In the genomic region with DNA sequence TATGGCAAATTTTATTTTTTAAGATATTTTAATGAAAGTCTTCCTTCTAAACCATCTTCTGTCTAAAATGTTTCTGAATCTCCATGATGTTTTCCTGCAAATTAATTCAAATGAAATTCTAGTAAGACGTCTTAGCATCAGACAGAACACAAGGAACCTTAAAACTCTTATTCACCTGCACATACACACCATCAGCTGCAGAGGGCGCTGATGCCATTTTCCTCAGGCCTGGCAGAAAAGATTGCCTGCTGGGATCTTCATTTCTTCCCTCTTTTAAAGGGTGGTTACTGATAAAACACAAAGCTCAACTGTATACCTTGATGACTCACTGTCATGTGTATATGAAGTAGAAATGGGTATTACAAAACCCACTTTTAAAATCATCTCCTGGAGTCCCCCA, we compare ENCODE assay signal across 9 mouse cellular contexts. TPM values are rescaled to one million over a fixed set of nuclear protein-coding genes. Genes with fewer than 3 reads are reported as not detected.
DNase-seq lines count a peak whose midpoint lies in the region; ATAC-seq lines count a peak whose summit lies in the region.
"Had no signal": no experiment of that assay in that cellular context is flagged by ENCODE, and none has a peak within 500 bp of the region (broad histone marks: within the 10 kb centered on the region; RNA-seq: fewer than 3 reads in every experiment).

No protein-coding gene starts in this region.

- no peak overlapping the region for H3K4me2 ChIP-seq in hindbrain, embryonic 14.5 days (replicated peaks)
- H3K4me2 ChIP-seq in hindbrain, embryonic 13.5 days = no peak overlapping the region
- H3K4me2 ChIP-seq: limb, embryonic 13.5 days had no signal

- no peaks in the 10 kb centered on the region for H3K9me3 ChIP-seq in hindbrain, embryonic 14.5 days (ENCODE audit: control insufficient read depth, low read length)
- no peaks in the 10 kb centered on the region for H3K9me3 ChIP-seq in hindbrain, embryonic 13.5 days
- H3K9me3 ChIP-seq: limb, embryonic 13.5 days had no signal

- peak; percentile 65 for DNase-seq in hindbrain, embryonic 14.5 days (ENCODE audit: low spot score)
- DNase-seq in thymus, postnatal 4 days = peak; percentile 24
- no peak for DNase-seq in thymus, postnatal 10 days (ENCODE audit: low spot score in 2 of 2)
- DNase-seq in embryo, embryonic 10.5 days (ENCODE audit: low spot score) = peak; percentile 77
- DNase-seq in lung, postnatal 10 days = peak; percentile 42
- DNase-seq in urinary bladder, postnatal 14 days (ENCODE audit: low spot score) = no peak

- 8% methylated on average over 2 of the region's 2 CpGs for WGBS in hindbrain, embryonic 14.5 days
- 7% methylated on average over 2 of the region's 2 CpGs for WGBS in hindbrain, embryonic 13.5 days

- H3K27me3 ChIP-seq in hindbrain, embryonic 14.5 days (ENCODE audit: control insufficient read depth, insufficient read depth, low read length) = peaks cover 37% of the 10 kb centered on the region
- peaks cover 48% of the 10 kb centered on the region for H3K27me3 ChIP-seq in hindbrain, embryonic 13.5 days

- peaks cover 8% of the 10 kb centered on the region; the same call in 1 of the 2 replicates for H3K4me1 ChIP-seq in hindbrain, embryonic 14.5 days (replicated peaks; ENCODE audit: control insufficient read depth, insufficient read depth, low read length)
- H3K4me1 ChIP-seq in hindbrain, embryonic 13.5 days (replicated peaks) = peaks cover 7% of the 10 kb centered on the region

- H3K27ac ChIP-seq in hindbrain, embryonic 14.5 days = no peak overlapping the region
- no peak overlapping the region for H3K27ac ChIP-seq in hindbrain, embryonic 13.5 days
- H3K27ac ChIP-seq: limb, embryonic 13.5 days had no signal

- H3K36me3 ChIP-seq in hindbrain, embryonic 14.5 days (replicated peaks; ENCODE audit: control insufficient read depth, insufficient read depth) = no peaks in the 10 kb centered on the region
- no peaks in the 10 kb centered on the region for H3K36me3 ChIP-seq in hindbrain, embryonic 13.5 days
- H3K36me3 ChIP-seq: limb, embryonic 13.5 days had no signal

- H3K9ac ChIP-seq in hindbrain, embryonic 14.5 days = no peak overlapping the region
- no peak overlapping the region for H3K9ac ChIP-seq in hindbrain, embryonic 13.5 days
- H3K9ac ChIP-seq: limb, embryonic 13.5 days had no signal

- no peak for ATAC-seq in hindbrain, embryonic 14.5 days (ENCODE audit: low FRiP score)
- no peak for ATAC-seq in hindbrain, embryonic 13.5 days (ENCODE audit: low FRiP score)

- no peak overlapping the region for H3K4me3 ChIP-seq in hindbrain, embryonic 14.5 days (replicated peaks; ENCODE audit: low read length)
- no peak overlapping the region for H3K4me3 ChIP-seq in hindbrain, embryonic 13.5 days
- H3K4me3 ChIP-seq: erythroblast, embryonic 14.5 days; limb, embryonic 13.5 days had no signal

RNA-seq across cellular contexts. Expression of a gene that starts 4.7 kb away (rescaled TPM):
- polyA plus RNA-seq in hindbrain, embryonic 14.5 days (2014; fragmentation: Nextera tagmentation; extraction: Ambion mirVana) = 45.0 and 52.8 TPM in 2 replicates
- 33.3 and 40.4 TPM in 2 replicates for polyA plus RNA-seq in hindbrain, embryonic 13.5 days (2015; fragmentation: Nextera tagmentation; extraction: Ambion mirVana)
- polyA plus RNA-seq: erythroblast, embryonic 14.5 days had no signal

RNA-seq across cellular contexts. Expression of a gene that starts 42.4 kb away (rescaled TPM):
- polyA plus RNA-seq in hindbrain, embryonic 14.5 days (2014; fragmentation: Nextera tagmentation; extraction: Ambion mirVana) = 0.31 and 0.34 TPM in 2 replicates
- polyA plus RNA-seq in hindbrain, embryonic 13.5 days (2015; fragmentation: Nextera tagmentation; extraction: Ambion mirVana) = 0.17 and 0.51 TPM in 2 replicates

Comparison
In these comparisons a context has a peak if more than half of its experiments do, and no peak if none do; other contexts are left out.
1. DNase-seq: peak in hindbrain, embryonic 14.5 days (single experiment), thymus, postnatal 4 days (single experiment), embryo, embryonic 10.5 days (single experiment) and lung, postnatal 10 days (single experiment); none in thymus, postnatal 10 days (0 of 2) and urinary bladder, postnatal 14 days (single experiment).